Mouse (Mus musculus) heart, embryonic 10.5 days (tissue): ENCODE data around the gene Krtap12-1. TPM values are rescaled to one million over a fixed set of nuclear protein-coding genes. Genes with fewer than 3 reads are reported as not detected.
"Not testable (repeated sequence)": the region's sequence is repeated elsewhere in the genome, so short reads cannot be mapped to it uniquely, and the experiment has no call there.

Experiments used
- DNase-seq: peaks from one replicate; pipeline ENCODE4 v3.0.0-alpha.2; 2017; ENCODE audit warnings: low spot score
- H3K27ac ChIP-seq: fragments of 300-500 bp; sonication (generic); 2 replicates; pipeline ENCODE4 v1.5.1; 2016; ENCODE audit warnings: mild to moderate bottlenecking
- H3K27me3 ChIP-seq: fragments of 300-500 bp; sonication (generic); 2 replicates; pipeline ENCODE4 v1.6.1; 2016; ENCODE audit warnings: mild to moderate bottlenecking; ENCODE audit not compliant: poor library complexity, insufficient read depth, severe bottlenecking
- H3K36me3 ChIP-seq: fragments of 300-500 bp; sonication (generic); 2 replicates; pipeline ENCODE4 v1.6.1; 2016; ENCODE audit warnings: mild to moderate bottlenecking, moderate library complexity
- H3K4me1 ChIP-seq: fragments of 300-500 bp; sonication (generic); 2 replicates; pipeline ENCODE4 v1.6.1; 2016; ENCODE audit warnings: mild to moderate bottlenecking
- H3K4me3 ChIP-seq: fragments of 300-500 bp; sonication (generic); 2 replicates; pipeline ENCODE4 v1.5.1; 2016; ENCODE audit warnings: mild to moderate bottlenecking, moderate library complexity
- H3K9me3 ChIP-seq: fragments of 300-500 bp; sonication (generic); 2 replicates; pipeline ENCODE4 v1.6.1; 2016; ENCODE audit warnings: mild to moderate bottlenecking, moderate library complexity
- WGBS: fragments of 180-500 bp; shearing (Covaris S2); methylation state at CpG from one replicate; pipeline ENCODE4 v1.1.7; 2016; 5-methylcytosine and 5-hydroxymethylcytosine counted together
- polyA plus RNA-seq: library from polyadenylated mRNA; unstranded; fragments of >200 nt; fragmentation: Nextera tagmentation; extraction: Ambion mirVana; gene quantifications from 2 replicates; pipeline ENCODE4 v1.2.1, GENCODE M21; 2016

The Krtap12-1 gene
- polyA plus RNA-seq, 1 experiment from 2014 or later: not detected

DNA sequence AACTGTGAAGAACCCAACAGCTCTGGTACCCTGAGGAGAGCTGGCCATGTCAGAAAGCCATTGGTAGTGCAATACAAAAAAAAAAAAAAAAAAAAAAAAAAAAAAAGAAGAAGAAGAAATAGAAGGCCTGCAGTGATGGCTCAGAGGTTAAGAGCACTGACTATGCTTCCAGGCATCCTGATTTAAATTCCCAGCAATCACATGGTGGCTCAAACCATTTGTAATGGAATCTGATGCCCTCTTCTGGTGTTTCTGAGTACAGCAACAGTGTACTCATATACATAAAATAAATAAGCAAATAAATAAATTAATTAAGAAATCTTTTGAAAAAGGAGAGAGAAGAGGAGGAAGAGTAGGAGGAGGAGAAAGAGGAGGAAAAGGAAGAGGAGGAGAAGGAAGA is 33.0 kb downstream of the Krtap12-1 start:
- H3K9me3 ChIP-seq: no peaks in the 10 kb centered on the region
- H3K4me1 ChIP-seq: no peaks in the 10 kb centered on the region
- no peak overlapping the region for H3K4me3 ChIP-seq
- H3K27me3 ChIP-seq: peaks cover 6% of the 10 kb centered on the region; the same call in 1 of the 2 replicates
- no peak overlapping the region for H3K27ac ChIP-seq
- DNase-seq: no peak
- no peaks in the 10 kb centered on the region for H3K36me3 ChIP-seq

DNA sequence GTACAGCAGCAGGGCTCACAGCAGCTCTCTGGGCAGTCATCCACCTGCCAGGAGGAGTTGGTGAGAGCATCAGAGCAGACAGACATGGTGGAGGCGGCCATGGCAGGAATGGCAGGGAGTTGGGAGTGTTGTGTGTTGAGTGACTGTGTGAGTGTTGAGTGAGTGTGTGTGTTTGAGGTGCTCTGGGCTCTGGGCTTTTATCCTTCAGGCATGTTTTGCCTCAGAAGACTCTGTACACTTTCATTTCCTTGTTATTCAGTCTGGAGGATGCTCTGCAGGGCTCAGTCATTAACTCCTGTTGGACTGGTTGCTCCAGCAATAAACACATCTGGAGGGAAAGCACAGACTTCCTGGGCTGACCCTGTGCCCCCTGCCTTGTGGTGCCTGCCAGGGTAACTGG is 39.2 kb downstream of the Krtap12-1 start, which contains the start of gene Gm3233:
Gene Gm3233, minus strand, starts transcription at position 101 of the 400 bp plus-strand sequence.
- H3K27ac ChIP-seq, H3K27me3 ChIP-seq, H3K9me3 ChIP-seq, H3K4me3 ChIP-seq, H3K4me1 ChIP-seq, DNase-seq, H3K36me3 ChIP-seq: not testable (repeated sequence)
- no CpG with 5 or more reads among the region's 1 CpGs for WGBS

DNA sequence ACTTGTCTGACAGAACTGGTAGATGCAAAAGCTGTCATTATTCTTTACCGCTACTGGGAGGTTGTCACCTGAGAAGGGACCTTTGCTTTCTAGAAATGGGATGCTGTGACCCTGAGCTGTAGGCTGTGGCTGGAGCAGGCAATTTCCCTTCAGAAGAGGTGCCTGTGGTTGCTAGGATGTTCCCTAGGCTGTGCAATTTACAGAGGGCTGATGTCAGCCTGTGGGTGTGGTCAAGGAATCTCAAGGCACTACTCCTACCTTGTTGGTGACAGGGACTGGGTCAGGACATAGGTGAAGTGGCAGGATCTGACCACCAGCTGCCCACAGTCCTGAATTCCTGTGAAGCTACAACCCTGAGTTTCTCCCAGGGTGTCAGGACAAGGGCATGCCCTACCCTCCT is 49.3 kb downstream of the Krtap12-1 start:
- H3K27me3 ChIP-seq: no peaks in the 10 kb centered on the region
- H3K36me3 ChIP-seq: no peaks in the 10 kb centered on the region
- H3K9me3 ChIP-seq: no peaks in the 10 kb centered on the region
- no peaks in the 10 kb centered on the region for H3K4me1 ChIP-seq
- no peak overlapping the region for H3K4me3 ChIP-seq
- WGBS: 78% methylated on average over 1 of the region's 1 CpGs
- no peak overlapping the region for H3K27ac ChIP-seq
- no peak for DNase-seq

Other genes with a start within 250 kb of the Krtap12-1 start
- 30.7 and 45.6 TPM in 2 replicates for gene Fam207a, start 204.8 kb upstream of the Krtap12-1 start, polyA plus RNA-seq
- gene Itgb2, start 190.3 kb upstream of the Krtap12-1 start, polyA plus RNA-seq: 2.4 and 3.6 TPM in 2 replicates
- 94.9 and 97.0 TPM in 2 replicates for gene Pttg1ip, start 138.9 kb upstream of the Krtap12-1 start, polyA plus RNA-seq
- 235 and 306 TPM in 2 replicates for gene Sumo3, start 114.5 kb upstream of the Krtap12-1 start, polyA plus RNA-seq
- 2.1 and 2.7 TPM in 2 replicates for gene Gm49325, start 114.4 kb upstream of the Krtap12-1 start, polyA plus RNA-seq
- gene Ube2g2, start 98.3 kb upstream of the Krtap12-1 start, polyA plus RNA-seq: 83.1 and 92.1 TPM in 2 replicates
- gene Tspear, start 34.0 kb upstream of the Krtap12-1 start, polyA plus RNA-seq: 0.14 and 0.38 TPM in 2 replicates
- gene Gm19402, start 29.8 kb upstream of the Krtap12-1 start, polyA plus RNA-seq: not detected in 2 replicates
- gene Gm9508, start 23.4 kb upstream of the Krtap12-1 start, polyA plus RNA-seq: not detected in 2 replicates
- not detected in 2 replicates for gene Gm10272, start 14.0 kb upstream of the Krtap12-1 start, polyA plus RNA-seq
- gene Gm10024, start 9.1 kb upstream of the Krtap12-1 start, polyA plus RNA-seq: not detected in 2 replicates
- not detected in 2 replicates for gene Gm10142, start 4.8 kb upstream of the Krtap12-1 start, polyA plus RNA-seq
- not detected in 2 replicates for gene Gm10100, start 5.9 kb downstream of the Krtap12-1 start, polyA plus RNA-seq
- gene Gm18596, start 22.0 kb downstream of the Krtap12-1 start, polyA plus RNA-seq: not detected in 2 replicates
- not detected in 2 replicates for gene Gm9736, start 30.8 kb downstream of the Krtap12-1 start, polyA plus RNA-seq
- not detected in 2 replicates for gene Gm3233, start 39.1 kb downstream of the Krtap12-1 start, polyA plus RNA-seq
- not detected in 2 replicates for gene Gm3238, start 50.7 kb downstream of the Krtap12-1 start, polyA plus RNA-seq
- not detected in 2 replicates for gene Gm7138, start 56.3 kb downstream of the Krtap12-1 start, polyA plus RNA-seq
- not detected in 2 replicates for gene Gm3250, start 61.9 kb downstream of the Krtap12-1 start, polyA plus RNA-seq
- gene Gm7137, start 67.6 kb downstream of the Krtap12-1 start, polyA plus RNA-seq: not detected in 2 replicates
- not detected in 2 replicates for gene Gm9639, start 74.5 kb downstream of the Krtap12-1 start, polyA plus RNA-seq
- not detected in 2 replicates for gene Gm19668, start 78.5 kb downstream of the Krtap12-1 start, polyA plus RNA-seq
- not detected in 2 replicates for gene Gm9507, start 91.2 kb downstream of the Krtap12-1 start, polyA plus RNA-seq
- gene Gm2696, start 94.1 kb downstream of the Krtap12-1 start, polyA plus RNA-seq: not detected in 2 replicates
- gene Krtap10-4, start 106.5 kb downstream of the Krtap12-1 start, polyA plus RNA-seq: not detected in 2 replicates
- not detected in 2 replicates for gene Krtap10-10, start 115.3 kb downstream of the Krtap12-1 start, polyA plus RNA-seq
- not detected in 2 replicates for gene Gm36176, start 126.2 kb downstream of the Krtap12-1 start, polyA plus RNA-seq
- gene Gm10318, start 132.3 kb downstream of the Krtap12-1 start, polyA plus RNA-seq: not detected in 2 replicates
- not detected in 2 replicates for gene Gm3285, start 141.4 kb downstream of the Krtap12-1 start, polyA plus RNA-seq
- 2.7 and 4.9 TPM in 2 replicates for gene Lrrc3, start 181.9 kb downstream of the Krtap12-1 start, polyA plus RNA-seq
- 0.43 TPM in 2 replicates for gene Trpm2, start 250.0 kb downstream of the Krtap12-1 start, polyA plus RNA-seq